Mouse (Mus musculus): ENCODE results near the gene Bap1.

DNA sequence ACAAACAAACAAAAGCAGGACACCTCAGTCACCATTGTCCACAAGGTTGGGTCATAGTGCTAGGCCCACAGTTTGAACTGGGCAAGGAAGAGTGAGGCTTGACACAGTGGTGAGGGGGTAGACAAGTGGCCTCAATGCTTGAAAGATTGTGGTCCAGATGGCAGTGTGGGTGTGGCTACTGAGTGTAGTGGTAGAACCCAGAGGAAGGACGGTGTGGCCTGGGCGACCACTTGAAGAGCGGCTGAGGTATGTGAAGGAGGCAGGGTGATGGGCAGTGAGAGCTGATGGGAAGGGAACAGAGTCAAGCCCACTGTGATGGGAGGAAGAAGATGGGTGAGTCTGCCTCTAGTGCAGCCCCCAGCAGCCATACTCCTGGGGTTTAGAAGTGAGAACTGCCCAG is 36.6 kb upstream of the Bap1 start:
- TF ChIP-seq CTCF (IDR thresholded peaks at IDR 0.05; ENCODE audit: borderline replicate concordance, insufficient read depth, low read depth, low read length) = no peak
- no peak for TF ChIP-seq POLR2A (IDR thresholded peaks at IDR 0.05; ENCODE audit: borderline replicate concordance, insufficient read depth, low read length)
